Mouse (Mus musculus) frontal cortex, postnatal 36 days (tissue): ENCODE results near the gene 2310030G06Rik.

Source experiments
- DNase-seq, 2 experiments: peaks; one replicate each; pipeline ENCODE4 v3.0.0; 2022; ENCODE audit warnings: low spot score in 2 of 2

Gene 2310030G06Rik

GRCm38 (mm10) chr9:50742261-50742660, 4.1 kb downstream of the 2310030G06Rik start:
- peak in 1 of 2 experiments; percentile 28 for DNase-seq

- DNase-seq = peak in 1 of 2 experiments; percentile 42
These were observed 5.2 kb downstream of the 2310030G06Rik start for GRCm38 (mm10) chr9:50740867-50741784.

GRCm38 (mm10) chr9:50738914-50739870, 7.1 kb downstream of the 2310030G06Rik start, which contains the start of gene Dixdc1:
TSS of gene Dixdc1 (minus strand) at chr9:50739517.
- DNase-seq = peak; percentile 89 to 91

GRCm38 (mm10) chr9:50734989-50735388, 11.3 kb downstream of the 2310030G06Rik start:
- peak in 1 of 2 experiments; percentile 55 for DNase-seq

- DNase-seq = no peak
These were observed 13.8 kb downstream of the 2310030G06Rik start for GRCm38 (mm10) chr9:50732560-50732959.

- DNase-seq = no peak
These were observed 16.7 kb downstream of the 2310030G06Rik start for GRCm38 (mm10) chr9:50729600-50729999.

- peak; percentile 79 to 92 for DNase-seq
These were observed 18.2 kb downstream of the 2310030G06Rik start for GRCm38 (mm10) chr9:50727925-50728651.

- peak; percentile 75 for DNase-seq
These were observed 19.0 kb downstream of the 2310030G06Rik start for GRCm38 (mm10) chr9:50727171-50727924.

GRCm38 (mm10) chr9:50725921-50726590, 20.3 kb downstream of the 2310030G06Rik start:
- no peak for DNase-seq

GRCm38 (mm10) chr9:50724661-50725330, 21.5 kb downstream of the 2310030G06Rik start:
- no peak for DNase-seq

GRCm38 (mm10) chr9:50724147-50724546, 22.2 kb downstream of the 2310030G06Rik start:
- no peak for DNase-seq

- peak in 1 of 2 experiments; percentile 57 for DNase-seq
These were observed 22.9 kb downstream of the 2310030G06Rik start for GRCm38 (mm10) chr9:50723406-50723805.

- no peak for DNase-seq
These were observed 23.9 kb downstream of the 2310030G06Rik start for GRCm38 (mm10) chr9:50722451-50722911.

GRCm38 (mm10) chr9:50721061-50721460, 25.3 kb downstream of the 2310030G06Rik start:
- no peak for DNase-seq

GRCm38 (mm10) chr9:50718878-50719277, 27.5 kb downstream of the 2310030G06Rik start:
- no peak for DNase-seq

GRCm38 (mm10) chr9:50714188-50714587, 32.1 kb downstream of the 2310030G06Rik start:
- DNase-seq = no peak

GRCm38 (mm10) chr9:50711337-50711736, 35.0 kb downstream of the 2310030G06Rik start:
- no peak for DNase-seq

GRCm38 (mm10) chr9:50709108-50709507, 37.2 kb downstream of the 2310030G06Rik start:
- no peak for DNase-seq

GRCm38 (mm10) chr9:50704907-50705306, 41.4 kb downstream of the 2310030G06Rik start:
- DNase-seq = no peak
